Mouse (Mus musculus): ENCODE results near the gene Coq10a. TPM values are rescaled to one million over a fixed set of nuclear protein-coding genes. Genes with fewer than 3 reads are reported as not detected.

The Coq10a gene
- polyA plus RNA-seq, 1 experiment from 2014 or later, result 11.0 TPM

DNA sequence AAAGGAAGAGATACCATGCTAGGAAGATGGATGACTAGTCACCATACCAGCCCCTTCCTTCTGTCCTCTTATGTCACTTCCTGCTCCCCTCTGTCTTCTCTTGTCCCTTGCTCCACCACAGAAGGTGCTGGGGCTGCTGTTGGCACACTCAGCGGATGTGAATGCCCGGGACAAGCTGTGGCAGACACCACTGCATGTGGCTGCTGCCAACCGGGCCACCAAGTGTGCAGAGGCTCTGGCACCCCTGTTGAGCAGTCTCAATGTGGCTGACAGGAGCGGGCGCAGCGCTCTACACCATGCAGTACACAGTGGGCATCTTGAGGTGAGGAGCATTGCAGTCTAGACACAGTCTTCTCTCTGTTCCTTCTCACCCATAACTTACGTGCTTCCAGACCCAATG lies 10.5 kb upstream of the Coq10a start:
- H3K9ac ChIP-seq (ENCODE audit: low read length), result no peak overlapping the region
- ATAC-seq (ENCODE audit: insufficient number of reproducible peaks, low FRiP score, low TSS enrichment, low read depth), result no peak

DNA sequence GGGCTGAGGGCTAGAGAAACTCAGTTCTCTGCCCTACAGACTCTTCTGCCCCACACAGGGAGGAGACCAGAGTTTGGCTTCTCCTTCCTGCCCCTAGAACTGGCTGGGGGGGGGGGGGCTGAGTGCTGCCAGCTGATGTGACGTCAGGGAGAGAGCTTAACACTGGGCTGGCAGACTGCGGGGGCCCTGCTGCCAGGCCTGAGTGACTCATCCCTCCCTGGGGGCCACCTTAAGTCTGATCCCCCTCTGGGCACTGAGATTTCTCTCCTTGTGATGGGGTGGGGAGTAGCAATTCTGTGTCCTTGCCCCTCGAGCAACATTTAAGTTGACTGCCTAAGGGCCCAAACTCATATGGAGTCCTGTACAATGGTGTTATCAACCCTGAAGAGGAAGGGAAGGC lies 9.7 kb upstream of the Coq10a start:
- Histone ChIP-seq H3K27ac (replicated peaks; ENCODE audit: low read depth, low read length) (no peak overlapping the region), H3K27me3 (ENCODE audit: control insufficient read depth, insufficient read depth, low read length) (no peaks in the 10 kb centered on the region), H3K9ac (ENCODE audit: low read length) (no peak overlapping the region), H3K9me3 (ENCODE audit: control insufficient read depth, low read length) (no peaks in the 10 kb centered on the region), H3K4me1 (ENCODE audit: control insufficient read depth, insufficient read depth, low read length) (peaks cover 16% of the 10 kb centered on the region; the same call in 1 of the 2 replicates), H3K4me2 (ENCODE audit: low read depth, severe bottlenecking) (peak overlapping the region; percentile 78; the same call in 1 of the 2 replicates), H3K4me3 (ENCODE audit: low read depth, low read length) (peak overlapping the region; percentile 100), H3K36me3 (ENCODE audit: control insufficient read depth, insufficient read depth, low read length) (peaks cover 27% of the 10 kb centered on the region)
- DNase-seq (ENCODE audit: low spot score), result no peak
- no peak for ATAC-seq (ENCODE audit: insufficient number of reproducible peaks, low FRiP score, low TSS enrichment, low read depth)
- 72% methylated on average over 3 of the region's 3 CpGs for WGBS

More for the DNA sequence above, 10.5 kb upstream of the Coq10a start:
- H3K4me3 ChIP-seq (ENCODE audit: low read depth, low read length), result no peak overlapping the region
- H3K4me1 ChIP-seq (ENCODE audit: control insufficient read depth, insufficient read depth, low read length), result peaks cover 16% of the 10 kb centered on the region; the same call in 1 of the 2 replicates
- WGBS, result 94% methylated on average over 7 of the region's 7 CpGs
- no peak overlapping the region for H3K27ac ChIP-seq (replicated peaks; ENCODE audit: low read depth, low read length)
- DNase-seq (ENCODE audit: low spot score), result no peak
- no peaks in the 10 kb centered on the region for H3K27me3 ChIP-seq (ENCODE audit: control insufficient read depth, insufficient read depth, low read length)
- H3K36me3 ChIP-seq (ENCODE audit: control insufficient read depth, insufficient read depth, low read length), result peaks cover 34% of the 10 kb centered on the region
- no peaks in the 10 kb centered on the region for H3K9me3 ChIP-seq (ENCODE audit: control insufficient read depth, low read length)
- no peak overlapping the region for H3K4me2 ChIP-seq (ENCODE audit: low read depth, severe bottlenecking)

DNA sequence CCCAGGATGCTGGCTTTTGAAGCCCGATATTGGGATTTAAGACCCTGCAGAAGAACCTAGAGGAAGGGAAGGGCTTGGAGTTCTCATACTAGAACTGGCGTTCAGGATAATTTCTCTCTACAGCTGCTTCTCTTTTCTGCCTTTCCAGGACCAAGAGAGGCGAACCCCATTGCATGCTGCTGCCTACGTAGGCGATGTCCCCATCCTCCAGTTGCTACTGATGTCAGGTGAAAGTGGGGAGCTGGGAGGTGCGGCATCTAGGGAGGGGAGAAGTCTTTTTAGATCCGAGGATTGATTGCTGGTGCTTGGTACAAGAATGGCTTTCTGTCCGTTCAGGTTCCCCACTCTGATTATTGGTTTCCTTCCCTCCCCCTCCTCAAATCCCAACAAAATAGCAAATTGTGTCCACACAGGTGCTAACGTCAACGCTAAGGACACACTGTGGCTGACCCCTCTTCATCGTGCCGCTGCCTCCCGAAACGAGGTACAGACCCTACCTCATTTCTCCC lies 9.2 kb upstream of the Coq10a start:
- Histone ChIP-seq H3K9me3 (ENCODE audit: control insufficient read depth, low read length) (no peaks in the 10 kb centered on the region), H3K27me3 (ENCODE audit: control insufficient read depth, insufficient read depth, low read length) (no peaks in the 10 kb centered on the region), H3K4me1 (ENCODE audit: control insufficient read depth, insufficient read depth, low read length) (peaks cover 16% of the 10 kb centered on the region; the same call in 1 of the 2 replicates), H3K36me3 (ENCODE audit: control insufficient read depth, insufficient read depth, low read length) (peaks cover 24% of the 10 kb centered on the region), H3K4me3 (ENCODE audit: low read depth, low read length) (peak overlapping the region; percentile 100), H3K27ac (replicated peaks; ENCODE audit: low read depth, low read length) (peak overlapping the region; percentile 95), H3K9ac (ENCODE audit: low read length) (peak overlapping the region; percentile 98), H3K4me2 (ENCODE audit: low read depth, severe bottlenecking) (peak overlapping the region; percentile 78)
- ATAC-seq (ENCODE audit: insufficient number of reproducible peaks, low FRiP score, low TSS enrichment, low read depth), result no peak
- WGBS, result 58% methylated on average over 14 of the region's 14 CpGs
- DNase-seq (ENCODE audit: low spot score), result no peak

DNA sequence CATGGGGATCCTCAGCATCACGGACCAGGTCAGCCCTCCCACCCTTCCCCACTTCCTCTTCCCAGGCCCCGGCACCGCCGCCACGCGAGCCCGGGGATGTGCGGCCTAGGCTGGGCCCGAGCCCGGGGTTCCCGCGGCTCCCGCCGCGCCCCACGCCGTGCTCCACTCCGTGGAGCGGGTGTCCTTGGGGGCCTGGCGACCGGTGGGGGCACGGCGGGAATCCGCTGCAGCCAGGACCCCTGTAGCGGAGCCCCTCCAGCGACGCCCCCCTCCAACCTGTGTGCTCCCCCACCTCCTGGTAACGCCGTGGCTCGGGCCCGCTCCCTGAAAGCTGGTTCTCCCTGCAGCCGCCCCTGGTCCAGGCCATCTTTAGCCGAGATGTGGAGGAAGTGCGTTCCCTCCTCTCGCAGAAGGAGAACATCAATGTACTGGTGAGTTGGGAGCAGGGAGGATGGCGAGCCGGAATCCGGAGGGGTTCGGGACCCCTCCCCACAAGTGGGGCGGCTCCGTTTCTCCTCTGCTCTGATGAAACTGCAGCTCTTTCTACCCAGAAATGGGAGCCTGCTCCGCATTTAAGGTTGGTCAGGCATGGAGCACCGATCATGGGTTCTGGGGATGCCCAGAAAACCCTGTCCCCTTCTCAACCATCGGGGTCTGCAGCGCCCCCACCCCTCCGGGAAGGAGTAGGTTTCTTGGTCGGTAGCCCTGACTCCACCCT lies 8.6 kb upstream of the Coq10a start:
- Histone ChIP-seq H3K27me3 (ENCODE audit: control insufficient read depth, insufficient read depth, low read length) (no peaks in the 10 kb centered on the region), H3K9me3 (ENCODE audit: control insufficient read depth, low read length) (no peaks in the 10 kb centered on the region), H3K27ac (replicated peaks; ENCODE audit: low read depth, low read length) (peak overlapping the region; percentile 95), H3K4me2 (ENCODE audit: low read depth, severe bottlenecking) (peak overlapping the region; percentile 78), H3K36me3 (ENCODE audit: control insufficient read depth, insufficient read depth, low read length) (peaks cover 20% of the 10 kb centered on the region), H3K4me3 (ENCODE audit: low read depth, low read length) (peak overlapping the region; percentile 100), H3K4me1 (ENCODE audit: control insufficient read depth, insufficient read depth, low read length) (peaks cover 16% of the 10 kb centered on the region; the same call in 1 of the 2 replicates), H3K9ac (ENCODE audit: low read length) (peak overlapping the region; percentile 98)
- peak; percentile 80 for DNase-seq (ENCODE audit: low spot score)
- under 1% methylated on average over 46 of the region's 47 CpGs for WGBS
- peak; percentile 56 for ATAC-seq (ENCODE audit: insufficient number of reproducible peaks, low FRiP score, low TSS enrichment, low read depth)

DNA sequence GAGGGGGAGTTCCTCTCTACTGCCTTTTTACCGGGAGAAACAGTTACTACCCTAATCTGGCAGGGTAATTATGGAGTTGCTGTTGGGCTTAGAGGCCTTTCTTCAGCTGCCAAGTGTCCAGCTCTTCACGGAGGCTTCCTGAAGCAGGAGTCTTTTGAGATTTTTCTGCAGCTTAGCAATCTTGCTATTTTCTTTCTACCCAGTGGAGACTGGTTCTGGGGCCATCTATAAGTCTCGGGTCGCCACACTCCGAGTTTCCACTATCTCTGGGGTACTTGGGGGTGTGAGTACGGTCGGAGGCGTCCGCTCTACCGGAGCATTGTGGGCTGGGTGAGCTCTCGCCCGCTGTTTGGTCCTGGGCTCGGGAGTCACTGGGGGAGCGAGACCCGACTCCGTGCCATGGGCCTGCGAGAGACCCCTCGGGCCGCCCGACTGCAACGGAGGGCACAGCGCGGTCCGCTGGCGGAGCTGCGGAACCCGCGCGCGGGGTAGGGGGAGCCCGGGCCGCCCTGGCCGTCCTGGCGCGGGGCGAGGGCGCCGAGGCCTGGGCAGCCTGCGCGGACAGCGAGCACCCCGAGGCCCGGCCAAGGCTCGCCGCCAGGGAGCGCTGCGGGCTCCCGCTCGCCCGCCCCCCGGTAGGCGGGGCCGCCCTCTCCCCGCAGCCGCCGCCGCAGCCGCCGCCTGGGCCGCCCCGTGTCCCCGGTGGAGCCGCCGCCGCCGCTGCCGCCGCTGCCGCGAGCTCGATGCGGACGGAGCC lies 7.8 kb upstream of the Coq10a start, which contains the start of gene Ankrd52:
Gene Ankrd52, plus strand, starts transcription at position 661 of the 757 bp plus-strand sequence.
- under 1% methylated on average over 42 of the region's 73 CpGs for WGBS
- peak within 1 kb of the TSS; percentile 98 for H3K9ac ChIP-seq (ENCODE audit: low read length)
- DNase-seq (ENCODE audit: low spot score) (peak; percentile 84), ATAC-seq (ENCODE audit: insufficient number of reproducible peaks, low FRiP score, low TSS enrichment, low read depth) (peak; percentile 90)
- peak within 1 kb of the TSS; percentile 95 for H3K27ac ChIP-seq (replicated peaks; ENCODE audit: low read depth, low read length)
- no peaks in the 10 kb centered on the region for H3K27me3 ChIP-seq (ENCODE audit: control insufficient read depth, insufficient read depth, low read length)
- H3K4me1 ChIP-seq (ENCODE audit: control insufficient read depth, insufficient read depth, low read length), result peaks cover 16% of the 10 kb centered on the region; the same call in 1 of the 2 replicates
- peak within 1 kb of the TSS; percentile 78 for H3K4me2 ChIP-seq (ENCODE audit: low read depth, severe bottlenecking)
- H3K4me3 ChIP-seq (ENCODE audit: low read depth, low read length), result peak within 1 kb of the TSS; percentile 100
- H3K36me3 ChIP-seq (ENCODE audit: control insufficient read depth, insufficient read depth, low read length), result peaks cover 13% of the 10 kb centered on the region
- no peaks in the 10 kb centered on the region for H3K9me3 ChIP-seq (ENCODE audit: control insufficient read depth, low read length)

DNA sequence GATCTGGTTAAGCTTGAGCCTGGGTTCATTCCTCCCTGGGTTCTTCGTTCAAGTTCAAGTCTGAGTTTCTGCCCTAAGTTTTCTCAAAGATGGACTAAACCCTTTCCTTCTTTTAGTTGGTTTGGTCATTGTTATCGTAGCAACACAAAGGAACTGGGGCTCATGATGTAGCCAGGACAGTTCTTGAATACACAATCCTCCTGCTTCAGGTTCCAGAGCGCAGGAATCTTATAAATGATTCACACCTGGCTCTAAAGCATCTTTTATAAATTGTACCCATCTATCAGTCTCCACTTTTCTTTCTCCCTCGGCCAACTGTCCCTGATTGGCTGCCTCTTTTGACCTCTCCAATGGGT lies 7.3 kb upstream of the Coq10a start:
- H3K9me3 ChIP-seq (ENCODE audit: control insufficient read depth, low read length), result no peaks in the 10 kb centered on the region
- peaks cover 16% of the 10 kb centered on the region; the same call in 1 of the 2 replicates for H3K4me1 ChIP-seq (ENCODE audit: control insufficient read depth, insufficient read depth, low read length)
- H3K9ac ChIP-seq (ENCODE audit: low read length), result peak overlapping the region; percentile 98
- 54% methylated on average over 4 of the region's 4 CpGs for WGBS
- H3K27ac ChIP-seq (replicated peaks; ENCODE audit: low read depth, low read length), result peak overlapping the region; percentile 95
- peak overlapping the region; percentile 78 for H3K4me2 ChIP-seq (ENCODE audit: low read depth, severe bottlenecking)
- no peaks in the 10 kb centered on the region for H3K27me3 ChIP-seq (ENCODE audit: control insufficient read depth, insufficient read depth, low read length)
- ATAC-seq (ENCODE audit: insufficient number of reproducible peaks, low FRiP score, low TSS enrichment, low read depth) (no peak), DNase-seq (ENCODE audit: low spot score) (no peak)
- peak overlapping the region; percentile 100 for H3K4me3 ChIP-seq (ENCODE audit: low read depth, low read length)
- peaks cover 11% of the 10 kb centered on the region for H3K36me3 ChIP-seq (ENCODE audit: control insufficient read depth, insufficient read depth, low read length)

DNA sequence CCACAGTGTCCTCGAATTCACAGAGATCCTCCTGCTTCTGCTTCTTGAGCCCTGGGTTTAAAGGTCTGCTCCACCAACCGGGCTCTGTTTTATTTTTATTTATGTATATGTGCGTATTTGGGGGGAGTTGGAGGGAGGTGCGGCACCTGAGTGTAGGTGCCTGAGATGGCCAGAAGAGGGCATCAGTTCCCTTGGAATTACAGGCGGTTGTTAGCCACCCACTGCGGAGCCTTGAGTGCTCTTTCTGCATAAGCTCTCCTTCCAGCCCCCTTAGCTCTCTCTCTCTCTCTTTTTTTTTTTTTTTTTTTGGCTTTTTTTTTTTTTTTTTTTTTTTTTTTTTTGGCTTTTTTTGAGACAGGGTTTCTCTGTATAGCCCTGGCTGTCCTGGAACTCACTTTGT lies 5.6 kb upstream of the Coq10a start:
- Histone ChIP-seq H3K9ac (ENCODE audit: low read length) (no peak overlapping the region), H3K4me2 (ENCODE audit: low read depth, severe bottlenecking) (no peak overlapping the region), H3K36me3 (ENCODE audit: control insufficient read depth, insufficient read depth, low read length) (peaks cover 2% of the 10 kb centered on the region; the same call in 1 of the 2 replicates), H3K27me3 (ENCODE audit: control insufficient read depth, insufficient read depth, low read length) (no peaks in the 10 kb centered on the region), H3K4me1 (ENCODE audit: control insufficient read depth, insufficient read depth, low read length) (peaks cover 16% of the 10 kb centered on the region; the same call in 1 of the 2 replicates), H3K27ac (replicated peaks; ENCODE audit: low read depth, low read length) (no peak overlapping the region), H3K9me3 (ENCODE audit: control insufficient read depth, low read length) (no peaks in the 10 kb centered on the region), H3K4me3 (ENCODE audit: low read depth, low read length) (no peak overlapping the region)
- DNase-seq (ENCODE audit: low spot score) (no peak), ATAC-seq (ENCODE audit: insufficient number of reproducible peaks, low FRiP score, low TSS enrichment, low read depth) (no peak)
- WGBS, result 80% methylated on average over 6 of the region's 6 CpGs

DNA sequence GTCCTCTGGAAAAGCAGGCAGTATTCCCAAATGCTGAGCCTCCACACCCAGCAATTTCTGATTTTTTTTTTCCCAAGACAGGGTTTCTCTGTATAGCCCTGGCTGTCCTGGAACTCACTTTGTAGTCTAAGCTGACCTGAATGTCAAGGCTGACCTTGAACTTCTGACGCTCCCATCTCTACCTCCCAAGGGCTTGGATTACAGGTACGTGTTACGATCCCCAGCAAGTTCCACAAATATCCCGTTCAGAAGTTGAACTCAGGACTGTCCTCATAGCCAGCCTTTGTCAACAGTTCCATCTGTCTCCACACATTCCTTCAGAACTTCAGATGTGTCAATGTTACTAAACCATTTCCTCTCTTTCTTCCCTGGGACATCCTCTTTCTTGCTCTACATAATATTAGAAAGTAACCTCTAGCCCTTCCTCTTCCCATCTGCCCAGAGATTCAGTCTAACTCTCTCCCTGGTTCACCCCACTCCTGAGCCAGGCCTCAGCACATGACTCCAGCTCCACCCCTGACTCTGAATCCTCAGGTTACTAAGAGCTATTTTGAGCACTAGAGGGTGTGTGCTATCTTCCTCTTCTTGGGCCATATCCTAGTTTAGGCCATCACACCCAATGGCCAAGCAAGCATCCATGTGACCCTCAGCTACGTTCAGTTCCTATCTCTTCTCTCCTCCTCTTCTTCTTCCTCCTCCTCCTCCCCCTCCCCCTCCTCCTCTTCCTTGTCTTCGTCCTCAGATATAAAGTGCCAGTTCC lies 4.4 kb upstream of the Coq10a start:
- Histone ChIP-seq H3K4me2 (ENCODE audit: low read depth, severe bottlenecking) (no peak overlapping the region), H3K27me3 (ENCODE audit: control insufficient read depth, insufficient read depth, low read length) (no peaks in the 10 kb centered on the region), H3K36me3 (ENCODE audit: control insufficient read depth, insufficient read depth, low read length) (no peaks in the 10 kb centered on the region; the same call in 1 of the 2 replicates), H3K9me3 (ENCODE audit: control insufficient read depth, low read length) (no peaks in the 10 kb centered on the region), H3K9ac (ENCODE audit: low read length) (no peak overlapping the region), H3K4me3 (ENCODE audit: low read depth, low read length) (no peak overlapping the region), H3K27ac (replicated peaks; ENCODE audit: low read depth, low read length) (no peak overlapping the region), H3K4me1 (ENCODE audit: control insufficient read depth, insufficient read depth, low read length) (peaks cover 10% of the 10 kb centered on the region; the same call in 1 of the 2 replicates)
- no peak for DNase-seq (ENCODE audit: low spot score)
- ATAC-seq (ENCODE audit: insufficient number of reproducible peaks, low FRiP score, low TSS enrichment, low read depth), result no peak
- 84% methylated on average over 6 of the region's 6 CpGs for WGBS
